Mouse (Mus musculus) right cerebral cortex, postnatal 25 days (tissue): ENCODE measurements at regions not wholly inside any gene's neighbourhood (a gene's known extent, or its start where the extent isn't known, plus 50 kb on each side); places are given as distances from the start of the nearest gene placed in this dataset.

Experiments used
- DNase-seq: peaks from one replicate; pipeline ENCODE4 v3.0.0; 2022

DNA sequence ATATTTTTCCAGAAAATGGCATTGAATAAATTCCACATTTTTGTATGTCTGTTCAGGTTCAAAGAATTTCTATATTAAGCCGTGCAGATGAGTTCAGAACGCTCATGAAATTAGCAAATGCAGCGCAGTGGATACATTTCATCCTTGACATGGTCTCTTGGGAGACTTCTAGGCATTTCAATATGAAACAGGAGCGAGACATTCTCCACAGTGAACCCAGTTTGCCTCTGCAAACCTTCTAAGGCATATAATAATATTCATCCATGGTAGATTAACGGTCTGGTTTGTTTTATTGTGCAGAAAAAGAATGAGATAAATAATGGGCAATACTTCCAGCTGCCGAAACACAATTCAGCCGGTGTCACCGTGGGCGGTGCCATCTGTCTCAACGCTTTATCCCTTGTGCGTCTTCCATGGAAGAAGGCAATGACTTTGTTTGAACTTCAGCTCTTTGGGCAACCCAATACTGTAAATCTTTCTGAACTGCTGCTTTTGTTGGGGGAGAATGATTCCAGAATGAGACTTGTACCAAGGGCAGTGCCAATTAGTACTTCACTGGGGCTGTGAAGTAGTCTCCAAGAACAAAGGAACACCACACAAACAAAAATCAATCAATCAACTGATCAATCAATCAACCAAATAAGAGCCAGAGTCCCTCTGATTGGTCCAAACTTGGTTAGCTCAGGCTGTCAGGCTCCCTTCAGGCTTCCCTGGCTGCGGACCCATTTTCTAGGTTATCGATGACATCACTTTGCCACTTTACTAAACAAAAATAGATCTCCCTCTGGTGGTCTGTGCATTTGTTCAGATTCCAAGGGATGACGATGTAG is 326.0 kb downstream of the Ice1 start:
- DNase-seq = no peak

DNA sequence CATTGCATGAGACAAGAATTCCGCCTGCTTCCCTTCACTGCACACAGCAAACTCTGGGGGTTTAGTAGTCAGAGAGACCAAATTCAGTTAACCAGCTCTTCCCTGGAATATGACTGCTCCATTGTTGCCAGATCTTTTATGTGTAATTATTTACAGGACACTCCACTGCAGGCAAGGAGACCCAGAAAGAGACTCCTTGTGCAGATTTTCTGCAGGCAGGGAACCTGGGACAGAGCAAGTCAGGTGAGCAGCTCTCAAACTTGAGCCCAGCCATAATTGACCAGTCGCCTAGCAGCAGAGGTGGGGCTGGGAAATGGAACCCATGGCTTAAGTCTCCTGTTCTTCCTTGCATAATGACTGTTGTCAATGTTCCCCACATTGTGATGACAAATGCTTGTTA is 324.2 kb downstream of the Ice1 start:
- DNase-seq = no peak

DNA sequence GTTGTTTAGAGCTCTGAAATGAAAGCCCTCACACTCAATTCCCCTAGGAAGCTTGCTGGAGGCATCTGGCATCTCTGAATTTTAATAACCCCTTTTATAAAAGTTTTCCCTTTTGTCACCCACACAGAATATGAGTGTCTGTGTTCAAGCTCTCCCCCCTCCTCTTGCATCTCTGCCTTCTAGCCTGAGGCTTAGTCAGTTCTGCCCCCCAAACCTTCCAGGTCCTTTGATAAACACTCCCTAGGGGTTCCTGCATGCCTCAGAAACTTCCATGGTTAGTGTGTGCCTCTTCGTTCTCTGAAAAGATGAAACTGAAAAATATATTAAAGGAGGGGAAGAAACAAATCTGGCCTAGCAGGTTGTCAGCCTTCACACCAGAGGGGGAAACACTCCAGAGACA is 313.9 kb downstream of the Ice1 start:
- DNase-seq = no peak

DNA sequence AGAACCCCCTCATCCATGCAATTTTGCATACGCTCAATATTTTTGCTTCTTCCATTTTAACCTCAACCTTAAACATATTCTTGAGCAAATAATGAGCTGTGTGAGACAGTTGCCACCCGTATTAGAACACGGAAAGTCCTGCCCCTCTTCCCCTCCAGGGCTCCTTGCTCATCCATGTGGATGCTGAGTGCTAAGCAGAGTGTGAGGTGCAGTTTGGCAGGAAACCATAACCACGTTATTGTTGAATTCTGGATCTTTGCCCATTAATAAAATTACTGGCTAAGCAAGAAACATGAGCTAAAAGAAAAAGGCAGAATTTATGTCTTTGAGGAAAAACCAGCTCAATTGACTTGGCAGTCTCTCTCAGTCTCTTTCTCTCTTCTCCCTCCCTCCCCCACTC is 301.4 kb downstream of the Ice1 start:
- no peak for DNase-seq

DNA sequence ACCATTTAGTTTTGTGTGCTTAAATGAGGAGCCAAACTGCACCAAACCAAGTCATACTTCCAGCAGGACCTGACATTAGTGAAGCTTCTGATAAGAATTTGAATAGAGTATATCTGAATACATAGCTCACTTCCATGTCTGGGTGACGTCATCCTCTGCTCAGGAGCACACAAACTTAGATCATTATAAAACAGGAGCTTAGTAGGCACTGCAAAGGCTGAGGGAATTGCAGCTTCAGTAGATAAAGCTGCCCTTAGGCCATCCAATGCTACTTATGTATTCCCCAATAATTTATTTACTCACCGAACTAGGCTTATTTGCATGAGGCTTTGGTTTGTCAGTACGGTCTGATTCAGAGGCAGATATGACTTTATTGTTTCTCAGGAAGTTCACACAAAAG is 297.0 kb downstream of the Ice1 start:
- no peak for DNase-seq

DNA sequence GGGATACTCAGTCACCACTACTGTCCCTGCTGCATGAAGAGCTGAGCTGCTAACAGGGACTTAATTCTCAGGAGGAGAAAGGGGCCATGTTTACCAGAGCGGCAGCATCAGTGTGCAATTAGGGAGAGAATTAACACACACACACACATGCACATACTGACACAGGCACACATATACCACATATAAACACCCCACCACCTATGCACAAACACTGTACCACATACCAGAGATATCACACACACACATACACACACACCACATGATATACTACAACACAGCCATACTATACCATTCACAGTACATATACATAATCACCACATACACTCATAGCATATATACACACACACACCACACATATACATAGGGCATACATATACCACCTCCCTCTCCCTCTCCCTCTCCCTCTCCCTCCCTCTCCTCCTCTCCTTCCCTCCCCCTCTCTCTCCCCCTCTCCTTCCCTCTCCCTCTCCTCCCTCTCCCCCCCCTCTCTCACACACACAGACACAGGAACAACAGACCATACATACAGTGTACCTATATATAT is 294.2 kb downstream of the Ice1 start:
- DNase-seq = no peak

DNA sequence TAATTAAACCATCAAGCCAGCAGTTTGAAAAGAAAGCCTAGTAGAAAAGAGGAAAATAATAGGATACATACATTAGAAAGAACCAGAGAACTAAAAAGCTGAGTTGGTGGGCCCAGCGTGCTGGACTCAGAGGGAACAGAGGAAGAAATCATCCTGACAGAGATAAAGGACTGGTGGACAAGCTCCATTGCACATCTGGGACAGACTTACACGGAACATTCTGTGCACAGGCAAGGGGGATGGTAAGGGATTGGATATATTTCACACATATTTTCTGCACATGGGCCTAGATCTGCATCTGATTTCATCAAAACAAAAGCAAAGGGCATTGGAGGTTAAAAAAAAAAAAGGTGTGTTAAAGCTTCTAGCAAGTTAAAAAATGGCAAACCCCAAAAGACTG is 293.5 kb downstream of the Ice1 start:
- no peak for DNase-seq

DNA sequence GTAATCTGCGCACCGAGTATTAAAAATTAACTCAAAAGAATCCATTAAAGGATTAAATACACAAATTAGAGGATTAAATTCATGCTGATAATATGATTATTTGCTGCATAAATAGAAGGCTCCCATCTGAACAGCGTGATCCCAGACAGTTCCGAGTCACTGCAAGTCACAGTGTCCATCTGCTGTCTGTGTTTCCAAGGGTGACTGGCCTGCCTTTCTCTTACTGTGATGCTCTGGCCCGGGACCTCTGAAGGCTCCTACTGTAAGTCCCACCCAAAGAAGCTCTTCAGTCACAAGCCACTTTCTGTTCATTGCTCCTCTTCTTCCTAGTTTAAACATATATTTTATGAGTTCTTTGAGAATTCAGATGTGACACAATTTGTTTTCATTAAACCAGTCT is 293.1 kb downstream of the Ice1 start:
- DNase-seq = no peak

DNA sequence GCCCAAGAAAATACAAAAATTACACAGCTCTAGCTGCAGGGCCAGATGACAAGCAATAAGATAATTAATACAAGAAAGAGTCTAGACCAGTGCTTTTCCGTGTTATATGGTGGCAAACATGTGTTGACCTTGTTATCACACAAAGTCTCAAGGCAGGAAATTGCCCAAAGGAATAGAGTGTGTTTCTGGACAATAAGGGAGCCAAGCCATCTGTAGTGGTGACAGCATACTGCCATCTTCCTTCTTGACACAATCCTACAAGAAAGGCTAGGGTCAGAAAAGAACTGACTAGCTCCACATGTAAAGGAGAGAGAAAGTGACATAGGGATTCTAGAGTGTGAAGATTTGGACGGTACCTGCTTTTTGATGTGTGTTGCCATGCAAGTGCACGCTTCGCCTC is 289.0 kb downstream of the Ice1 start:
- DNase-seq = no peak

DNA sequence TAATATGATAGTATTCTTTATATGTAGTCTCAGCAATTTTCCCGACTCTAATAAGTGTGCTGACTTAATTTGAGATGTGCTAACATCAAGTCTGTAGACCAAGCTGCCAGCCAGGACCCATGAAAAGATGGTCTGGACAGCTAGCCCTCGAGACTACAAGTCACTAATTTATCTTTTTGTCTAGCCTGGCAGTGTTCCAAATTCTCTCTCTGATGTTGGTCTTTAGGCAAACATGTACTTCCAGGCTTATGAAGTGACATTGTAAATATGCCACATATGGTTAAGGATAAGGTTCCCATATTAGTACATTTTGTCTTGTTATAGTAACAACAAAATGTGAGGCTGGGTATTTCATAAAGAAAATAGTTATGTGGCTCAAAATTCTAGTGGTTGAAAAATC is 288.5 kb downstream of the Ice1 start:
- DNase-seq = no peak

DNA sequence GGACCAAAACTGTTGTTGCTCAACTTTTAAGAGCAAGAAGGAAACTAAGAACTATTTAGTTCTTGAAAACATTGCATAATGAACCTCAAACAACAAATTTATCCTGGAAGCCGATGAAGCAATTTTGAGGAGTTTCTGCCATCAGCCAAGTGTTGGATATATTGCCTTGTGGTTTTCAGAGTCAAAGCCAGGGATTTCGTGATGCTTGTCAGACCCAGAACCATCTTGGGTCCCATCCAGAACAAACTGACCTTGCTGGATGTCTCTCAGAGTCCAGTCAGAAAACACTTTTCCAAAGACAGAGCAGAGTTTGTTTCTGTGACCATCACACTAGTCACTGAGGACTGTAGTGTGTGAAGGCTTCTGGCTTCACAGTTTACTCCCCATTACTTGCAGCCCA is 267.8 kb downstream of the Ice1 start:
- no peak for DNase-seq

DNA sequence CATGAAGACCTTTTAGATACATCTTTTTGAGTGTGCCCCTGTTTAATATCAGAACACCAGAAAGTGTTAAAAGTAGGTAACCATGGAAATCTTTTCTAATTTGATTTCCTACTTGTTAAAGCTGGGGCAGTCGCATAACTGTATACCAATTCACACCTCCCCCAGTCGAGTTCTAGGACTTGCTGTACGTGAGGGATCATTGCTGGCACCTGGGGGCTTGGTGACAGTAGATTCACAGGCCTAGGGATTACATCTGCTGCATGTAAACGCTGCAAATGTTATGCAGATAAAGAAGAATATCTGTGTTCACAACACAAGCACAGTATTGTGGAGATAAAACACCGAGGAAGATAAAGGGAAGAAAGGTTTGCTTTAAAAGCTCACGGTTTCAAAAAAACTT is 256.7 kb downstream of the Ice1 start:
- DNase-seq = peak; percentile 20

DNA sequence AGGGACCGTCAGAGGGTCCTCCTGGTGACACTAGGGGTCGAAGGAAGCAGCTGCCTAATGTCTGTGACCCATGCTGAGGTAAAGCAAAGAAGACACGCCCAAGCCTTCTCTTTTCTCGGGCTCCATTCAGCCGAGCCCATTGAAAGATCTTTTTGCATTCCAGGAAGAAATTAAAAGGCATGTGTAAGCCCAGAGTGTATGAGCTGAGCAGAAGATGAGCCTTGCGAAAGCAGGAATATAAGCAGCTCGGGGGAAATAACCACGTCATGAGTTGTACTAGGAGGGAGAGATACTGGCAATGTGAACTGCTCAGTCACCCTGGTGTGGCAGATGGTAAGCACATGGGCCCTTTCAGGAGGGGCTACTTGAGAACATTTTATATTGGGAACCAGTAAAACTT is 252.1 kb downstream of the Ice1 start:
- no peak for DNase-seq

DNA sequence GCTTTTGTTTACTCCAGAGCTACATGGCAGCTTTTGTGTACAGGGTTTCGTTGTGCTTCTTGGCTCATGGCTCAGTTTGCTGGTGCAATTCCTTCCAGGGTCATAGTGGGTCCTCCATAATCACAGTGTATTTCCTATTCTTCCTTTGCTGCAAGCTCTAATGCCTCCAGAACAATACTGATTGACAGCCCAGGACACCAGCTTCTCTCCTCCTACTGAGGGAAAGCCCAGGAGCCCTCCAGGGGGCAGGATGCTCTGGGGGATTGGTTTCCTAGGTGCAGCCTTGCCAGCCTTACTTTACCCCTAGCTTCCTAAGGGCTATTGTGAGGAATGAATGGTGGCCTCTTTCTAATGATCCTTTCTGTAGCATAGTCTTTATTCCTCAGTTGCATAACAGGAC is 224.6 kb downstream of the Ice1 start:
- DNase-seq = no peak

DNA sequence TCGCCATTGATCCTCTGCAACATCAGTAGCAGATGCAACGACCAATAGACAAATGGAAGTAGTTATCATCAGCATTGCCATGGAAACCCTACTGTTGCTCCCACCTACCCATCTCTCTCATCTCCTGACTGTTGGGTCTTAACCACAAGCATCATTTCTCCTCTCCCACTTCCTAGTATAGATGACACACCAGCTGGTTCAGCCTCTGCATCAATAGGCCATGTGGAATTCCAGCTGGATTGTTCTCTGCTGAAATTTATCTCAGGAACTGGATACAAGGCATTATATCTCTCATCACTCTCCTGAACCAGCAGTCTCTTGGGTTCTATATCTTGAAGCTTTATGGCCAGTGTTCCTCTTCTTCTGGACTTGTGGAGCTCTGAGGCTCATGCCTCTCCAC is 219.3 kb downstream of the Ice1 start:
- no peak for DNase-seq

DNA sequence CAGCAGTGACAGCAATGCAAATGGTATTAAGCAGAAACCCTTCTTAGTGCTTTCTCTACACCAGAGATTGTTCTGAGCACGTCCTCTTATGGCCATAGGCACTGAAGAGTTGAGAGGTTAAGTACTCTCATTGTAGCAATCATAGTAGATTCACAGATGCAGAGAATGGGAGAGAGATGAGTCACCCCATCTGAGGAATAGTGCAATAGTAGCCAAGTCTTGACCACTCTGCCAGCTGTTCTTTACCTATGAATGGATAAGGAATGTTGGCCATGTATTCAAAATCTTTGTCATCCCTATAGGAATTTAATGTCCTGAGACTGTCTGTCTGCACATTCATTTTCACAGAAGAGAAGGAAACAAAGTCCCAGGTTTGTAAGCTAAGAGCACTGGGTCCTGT is 198.0 kb downstream of the Ice1 start:
- DNase-seq = no peak

DNA sequence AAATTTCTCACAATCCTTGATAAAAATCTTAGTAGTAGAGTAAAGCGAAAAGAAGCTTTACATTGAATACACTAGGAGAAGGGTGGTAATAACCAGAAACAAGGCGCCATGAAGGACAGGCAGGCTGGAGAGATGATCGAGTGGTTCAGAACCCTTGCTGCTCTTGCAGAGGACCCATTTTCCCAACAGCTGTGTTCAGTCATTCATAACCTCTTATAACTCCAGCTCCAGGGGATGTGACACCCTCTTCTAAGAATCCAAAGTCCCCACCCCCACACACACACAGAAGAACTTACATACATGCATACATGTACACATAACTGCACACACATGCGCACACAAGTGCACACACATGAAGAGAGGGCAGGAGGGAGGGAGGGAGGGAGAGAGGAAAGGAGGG is 190.5 kb downstream of the Ice1 start:
- no peak for DNase-seq

DNA sequence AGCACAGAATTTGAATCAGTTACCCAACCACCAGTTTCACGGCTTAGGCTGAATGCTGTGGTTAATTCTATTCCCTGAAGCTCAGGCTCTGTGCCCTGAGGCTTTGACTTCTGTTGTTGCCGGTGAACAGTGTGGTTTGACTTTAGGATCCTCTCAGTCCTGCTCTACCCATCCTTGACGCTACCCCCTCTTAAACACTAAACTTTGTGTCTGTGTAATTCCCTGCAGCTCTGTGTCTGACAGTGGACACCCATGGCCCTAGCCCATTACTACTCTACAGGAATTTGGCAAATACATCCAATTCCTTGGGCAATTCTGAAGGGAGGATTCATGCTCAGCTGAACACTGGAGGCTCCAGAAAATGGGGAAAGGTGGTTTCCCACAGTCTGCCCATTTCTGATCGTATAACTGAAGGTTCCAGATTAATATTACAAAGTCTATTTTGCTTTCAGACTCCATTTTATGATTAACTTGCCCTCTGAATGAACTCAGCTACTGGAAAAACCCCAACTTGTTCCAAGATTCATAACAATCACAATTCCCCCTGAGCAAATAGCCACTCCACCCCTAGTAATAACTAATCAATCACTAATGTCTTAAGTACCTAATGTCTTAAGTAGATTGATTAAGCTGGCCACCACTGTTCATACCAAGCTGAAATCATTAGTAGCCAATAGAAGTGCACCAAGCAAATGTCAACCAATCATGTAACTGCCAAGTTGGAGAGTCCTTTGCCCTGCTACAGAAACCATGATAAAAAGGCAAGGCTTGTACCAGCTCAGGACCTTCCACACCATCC is 182.6 kb downstream of the Ice1 start:
- DNase-seq = no peak

DNA sequence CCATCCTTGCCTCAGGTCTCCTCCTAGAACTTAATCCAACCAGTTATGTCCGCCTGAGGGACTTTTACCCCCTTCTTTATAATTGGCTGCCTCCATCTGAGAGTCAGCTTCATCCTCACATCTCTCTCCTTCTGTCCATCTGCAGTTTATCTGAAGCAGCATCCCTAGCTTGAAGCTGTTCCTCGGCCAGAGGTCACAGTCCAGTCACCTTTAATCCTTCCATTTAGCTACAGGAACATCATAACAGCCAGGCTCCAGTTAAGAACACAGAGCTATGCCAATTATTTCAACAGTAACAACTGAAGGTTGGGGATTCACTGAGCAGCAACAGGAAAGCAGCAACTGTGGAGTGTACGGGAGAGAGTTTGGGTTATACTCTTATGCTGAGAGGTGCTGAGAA is 179.0 kb downstream of the Ice1 start:
- no peak for DNase-seq

DNA sequence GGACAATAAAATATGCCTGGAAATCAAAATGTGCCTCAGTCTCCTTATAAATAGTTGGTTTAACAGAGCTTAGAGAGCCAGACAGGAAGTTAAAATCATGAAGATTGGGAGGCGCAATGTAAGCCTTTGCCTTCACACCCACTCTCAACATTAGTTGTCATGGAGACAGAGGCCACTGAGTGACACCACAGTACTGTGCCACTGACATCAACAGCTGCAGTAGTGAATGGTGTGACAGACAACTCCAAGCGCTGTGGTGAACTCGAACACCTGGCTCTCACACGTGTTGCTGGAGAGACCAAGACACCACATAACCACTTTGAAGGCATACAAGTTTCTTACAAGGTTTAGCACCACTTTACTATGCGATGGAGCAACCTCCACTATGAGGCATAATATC is 172.4 kb downstream of the Ice1 start:
- no peak for DNase-seq

DNA sequence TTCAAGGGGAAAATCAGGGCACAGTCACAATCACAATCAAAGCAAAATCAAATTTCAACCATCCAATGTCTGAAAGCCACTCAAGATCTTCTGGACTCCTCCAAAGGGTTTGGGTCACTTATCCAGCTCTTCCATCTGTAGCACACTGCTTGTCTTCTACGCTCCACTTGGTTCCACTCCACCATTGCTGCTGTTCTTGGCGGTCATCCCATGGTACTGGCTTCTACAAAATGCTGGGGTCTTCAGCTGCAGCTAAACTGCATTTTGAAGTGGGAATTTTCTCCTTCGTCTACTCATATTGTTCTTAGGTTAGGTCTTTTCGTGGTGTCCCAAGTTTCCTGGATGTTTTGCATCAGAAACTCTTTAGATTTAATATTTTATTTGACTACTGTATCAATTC is 162.7 kb downstream of the Ice1 start:
- no peak for DNase-seq

DNA sequence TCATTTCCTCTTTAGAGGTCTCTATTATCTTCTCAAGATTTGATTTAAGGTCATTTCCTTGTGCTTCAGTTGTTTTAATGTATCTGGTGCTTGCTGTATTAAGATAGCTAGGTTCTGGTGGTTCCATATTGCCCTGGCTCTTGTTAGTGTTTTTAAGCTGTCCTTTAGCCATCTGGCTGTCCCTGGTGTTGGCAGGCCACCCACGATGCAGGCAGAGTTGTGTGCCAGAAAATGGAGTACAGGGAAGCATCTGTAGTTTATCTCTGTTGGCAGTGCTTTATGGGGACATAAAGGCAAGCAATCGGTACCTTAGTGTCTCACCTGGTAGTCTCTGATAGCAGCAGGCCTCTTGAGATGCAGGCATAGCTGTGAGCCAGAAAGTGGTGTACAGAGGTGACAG is 162.1 kb downstream of the Ice1 start:
- DNase-seq = peak; percentile 38

DNA sequence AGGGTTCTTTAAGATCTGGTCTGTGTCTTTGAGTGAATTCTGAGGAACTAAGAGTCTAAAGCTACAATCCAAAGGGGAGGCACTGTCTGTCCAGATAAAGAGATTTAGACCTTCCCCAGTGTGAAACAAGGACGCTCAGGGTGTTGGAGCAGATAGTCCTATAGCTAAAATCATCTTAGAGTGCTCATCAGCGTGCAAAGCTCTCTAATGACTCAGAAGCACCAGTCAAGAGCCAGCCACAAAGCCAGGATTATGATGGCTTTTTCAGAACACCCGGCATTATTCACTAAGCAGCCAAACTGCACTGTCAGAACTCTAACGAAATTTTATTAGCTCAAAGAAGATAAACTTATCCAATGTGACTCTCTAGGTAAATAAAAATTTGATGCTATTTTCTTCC is 138.1 kb downstream of the Ice1 start:
- no peak for DNase-seq
